Mouse (Mus musculus): ENCODE measurements around the gene Pi4ka.

- no peak for TF ChIP-seq EP300 (IDR thresholded peaks at IDR 0.05; ENCODE audit: insufficient read depth, low read depth, low read length)
- no peak for TF ChIP-seq CTCF (IDR thresholded peaks at IDR 0.05; ENCODE audit: low read depth, low read length)
- TF ChIP-seq POLR2A (IDR thresholded peaks at IDR 0.05; ENCODE audit: insufficient read depth, low read length), result no peak
Observed at GRCm38 (mm10) chr16:17258917-17259316, 147.2 kb downstream of the Pi4ka start.
